Mouse (Mus musculus) T-helper 1 cell (primary cell): ENCODE data around the gene Ipo4.

Experiments used
- in situ Hi-C: fragments of 300-600 bp; cut with MboI, MseI; formaldehyde crosslinking; loops from one replicate; pipeline ENCODE4 v1.15.1; 2025; ENCODE audit warnings: high pct_unique_total_duplicates

Ipo4 gene

GRCm38 (mm10) chr14:55634874-55635522, 759 bp downstream of the Ipo4 start:
- in situ Hi-C loops: no loop called here

GRCm38 (mm10) chr14:55629312-55629711, 6.4 kb downstream of the Ipo4 start:
- in situ Hi-C loops: no loop called here

- in situ Hi-C loops: no loop called here
Measured at GRCm38 (mm10) chr14:55628077-55628827, 7.5 kb downstream of the Ipo4 start.

GRCm38 (mm10) chr14:55618486-55619195, 17.1 kb downstream of the Ipo4 start:
- in situ Hi-C loops: no loop called here

- in situ Hi-C loops: no loop called here
Measured at GRCm38 (mm10) chr14:55617822-55618221, 17.9 kb downstream of the Ipo4 start, which contains the start of gene Rec8. Gene Rec8, plus strand, starts transcription at chr14:55618037.

GRCm38 (mm10) chr14:55616844-55617243, 18.9 kb downstream of the Ipo4 start:
- in situ Hi-C loops: no loop called here

GRCm38 (mm10) chr14:55615876-55616275, 19.9 kb downstream of the Ipo4 start:
- in situ Hi-C loops: no loop called here

- in situ Hi-C loops: no loop called here
Measured at GRCm38 (mm10) chr14:55614565-55615178, 21.1 kb downstream of the Ipo4 start.

GRCm38 (mm10) chr14:55613346-55613745, 22.4 kb downstream of the Ipo4 start:
- in situ Hi-C loops: no loop called here

- in situ Hi-C loops: no loop called here
Measured at GRCm38 (mm10) chr14:55608339-55608738, 27.4 kb downstream of the Ipo4 start.

- in situ Hi-C loops: no loop called here
Measured at GRCm38 (mm10) chr14:55605743-55606459, 29.9 kb downstream of the Ipo4 start.

GRCm38 (mm10) chr14:55604823-55605222, 30.9 kb downstream of the Ipo4 start:
- in situ Hi-C loops: no loop called here

GRCm38 (mm10) chr14:55603633-55604576, 31.9 kb downstream of the Ipo4 start:
- in situ Hi-C loops: no loop called here

GRCm38 (mm10) chr14:55603271-55603632, 32.5 kb downstream of the Ipo4 start, which contains the start of gene Irf9:
Gene Irf9, plus strand, starts transcription at chr14:55603571.
- in situ Hi-C loops: no loop called here

GRCm38 (mm10) chr14:55598521-55599390, 37.0 kb downstream of the Ipo4 start:
- in situ Hi-C loops: no loop called here

GRCm38 (mm10) chr14:55596036-55596690, 39.6 kb downstream of the Ipo4 start:
- in situ Hi-C loops: no loop called here

GRCm38 (mm10) chr14:55592226-55592625, 43.5 kb downstream of the Ipo4 start:
- in situ Hi-C loops: no loop called here

GRCm38 (mm10) chr14:55591331-55591891, 44.3 kb downstream of the Ipo4 start, which contains the start of gene Rnf31:
Gene Rnf31, plus strand, starts transcription at chr14:55591708.
- in situ Hi-C loops: no loop called here
